Mouse (Mus musculus) bone marrow, adult 2 months (tissue): ENCODE data around the gene Rasgrp3. TPM values are rescaled to one million over a fixed set of nuclear protein-coding genes. Genes with fewer than 3 reads are reported as not detected.

Source experiments
- H3K27ac ChIP-seq: fragments of 200-500 bp; 2 replicates; pipeline ENCODE4 v1.5.1; 2012; ENCODE audit warnings: low read depth, mild to moderate bottlenecking, control low read depth, inconsistent platforms, low read length; ENCODE audit not compliant: control insufficient read depth, poor library complexity, insufficient read depth
- H3K4me1 ChIP-seq: fragments of 200-500 bp; 2 replicates; pipeline ENCODE4 v1.6.1; 2011; ENCODE audit warnings: low read length; ENCODE audit not compliant: control insufficient read depth, insufficient read depth
- H3K4me3 ChIP-seq: fragments of 200-500 bp; replicated peaks from 2 replicates; pipeline ENCODE3; 2011; ENCODE audit warnings: mild to moderate bottlenecking, low read depth, low read length, control low read depth; ENCODE audit not compliant: control insufficient read depth
- CTCF ChIP-seq: fragments of 200-500 bp; IDR thresholded peaks from 2 replicates; pipeline ENCODE4 v1.5.1; 2011; ENCODE audit warnings: low read length, control low read depth; ENCODE audit not compliant: control insufficient read depth, insufficient read depth
- POLR2A ChIP-seq: fragments of 200-500 bp; IDR thresholded peaks from 2 replicates; pipeline ENCODE4 v1.6.1; 2011; ENCODE audit warnings: low read depth, mild to moderate bottlenecking, control low read depth, low read length, borderline replicate concordance; ENCODE audit not compliant: control insufficient read depth
- WGBS: fragments of 180-500 bp; shearing (Covaris S2); methylation state at CpG from one replicate; pipeline ENCODE4 v1.1.7; 2018; 5-methylcytosine and 5-hydroxymethylcytosine counted together
- polyA plus RNA-seq: library from polyadenylated mRNA; stranded (reverse); fragments of >200 nt; gene quantifications from 2 replicates; pipeline ENCODE4 v1.2.4, GENCODE M21; 2011; ENCODE audit warnings: low replicate concordance; ENCODE audit not compliant: missing spikeins, insufficient read depth, insufficient read length

Rasgrp3 gene
- polyA plus RNA-seq, 1 experiment = 4.3 TPM

- TF ChIP-seq CTCF = no peak
- no peak for TF ChIP-seq POLR2A
- H3K27ac ChIP-seq = no peak overlapping the region
- no peak overlapping the region for H3K4me3 ChIP-seq
- 78% methylated on average over 1 of the region's 1 CpGs for WGBS
- no peaks in the 10 kb centered on the region; the same call in 1 of the 2 replicates for H3K4me1 ChIP-seq
Observed at GRCm38 (mm10) chr17:75475985-75476384, 40.3 kb downstream of the Rasgrp3 start.

GRCm38 (mm10) chr17:75476736-75477416 lies 41.2 kb downstream of the Rasgrp3 start:
- WGBS = 71% methylated on average over 4 of the region's 4 CpGs
- no peak overlapping the region for H3K27ac ChIP-seq
- no peak overlapping the region for H3K4me3 ChIP-seq
- no peaks in the 10 kb centered on the region; the same call in 1 of the 2 replicates for H3K4me1 ChIP-seq
- TF ChIP-seq POLR2A = no peak
- TF ChIP-seq CTCF = no peak

- Histone ChIP-seq H3K4me3 (no peak overlapping the region), H3K4me1 (no peaks in the 10 kb centered on the region; the same call in 1 of the 2 replicates), H3K27ac (no peak overlapping the region)
- 23% methylated on average over 3 of the region's 3 CpGs for WGBS
- TF ChIP-seq CTCF (no peak), POLR2A (no peak)
Observed at GRCm38 (mm10) chr17:75477655-75478054, 42.0 kb downstream of the Rasgrp3 start.

GRCm38 (mm10) chr17:75478836-75479235 lies 43.1 kb downstream of the Rasgrp3 start:
- Histone ChIP-seq H3K4me1 (no peaks in the 10 kb centered on the region; the same call in 1 of the 2 replicates), H3K4me3 (no peak overlapping the region), H3K27ac (no peak overlapping the region)
- no peak for TF ChIP-seq POLR2A
- no peak for TF ChIP-seq CTCF
- 6% methylated on average over 1 of the region's 1 CpGs for WGBS

GRCm38 (mm10) chr17:75479663-75480062 lies 44.0 kb downstream of the Rasgrp3 start:
- Histone ChIP-seq H3K4me1 (no peaks in the 10 kb centered on the region; the same call in 1 of the 2 replicates), H3K4me3 (no peak overlapping the region), H3K27ac (no peak overlapping the region)
- TF ChIP-seq POLR2A = no peak
- TF ChIP-seq CTCF = no peak
- WGBS = 77% methylated on average over 2 of the region's 2 CpGs

GRCm38 (mm10) chr17:75480379-75480778 lies 44.7 kb downstream of the Rasgrp3 start:
- no peaks in the 10 kb centered on the region; the same call in 1 of the 2 replicates for H3K4me1 ChIP-seq
- 69% methylated on average over 3 of the region's 3 CpGs for WGBS
- TF ChIP-seq POLR2A = no peak
- no peak for TF ChIP-seq CTCF
- no peak overlapping the region for H3K27ac ChIP-seq
- no peak overlapping the region for H3K4me3 ChIP-seq

GRCm38 (mm10) chr17:75486205-75486604 lies 50.5 kb downstream of the Rasgrp3 start:
- 86% methylated on average over 3 of the region's 3 CpGs for WGBS
- Histone ChIP-seq H3K27ac (no peak overlapping the region), H3K4me3 (no peak overlapping the region), H3K4me1 (no peaks in the 10 kb centered on the region)
- TF ChIP-seq CTCF (no peak), POLR2A (no peak)

- Histone ChIP-seq H3K27ac (no peak overlapping the region), H3K4me3 (no peak overlapping the region), H3K4me1 (no peaks in the 10 kb centered on the region)
- 82% methylated on average over 4 of the region's 4 CpGs for WGBS
- TF ChIP-seq CTCF = no peak
- no peak for TF ChIP-seq POLR2A
Observed at GRCm38 (mm10) chr17:75495213-75495612, 59.5 kb downstream of the Rasgrp3 start.
